ENCODE assay signal across 19 mouse cellular contexts in the genomic region with DNA sequence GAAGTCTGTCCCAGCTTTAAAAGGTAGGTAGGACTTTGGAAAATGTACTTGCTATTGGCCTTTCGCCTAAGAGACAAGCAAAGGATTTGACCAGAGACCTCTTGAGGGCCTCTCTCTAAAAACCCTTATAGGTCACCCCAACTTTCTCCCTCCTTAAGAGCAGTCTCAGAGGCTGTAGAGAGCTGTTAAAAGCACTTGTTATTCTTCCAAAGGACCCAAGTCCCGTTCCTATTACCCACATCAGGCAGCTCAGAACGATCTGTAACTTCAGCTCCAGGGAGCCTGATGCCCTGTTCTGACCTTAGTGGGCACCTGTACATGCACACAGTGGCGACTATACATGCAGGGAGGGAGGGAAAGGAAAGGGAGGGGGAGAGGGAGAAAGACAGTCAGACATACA. TPM values are rescaled to one million over a fixed set of nuclear protein-coding genes. Genes with fewer than 3 reads are reported as not detected.
DNase-seq lines count a peak whose midpoint lies in the region; ATAC-seq and TF ChIP-seq lines count a peak whose summit lies in the region.
"Had no signal": no experiment of that assay in that cellular context is flagged by ENCODE, and none has a peak within 500 bp of the region (broad histone marks: within the 10 kb centered on the region; RNA-seq: fewer than 3 reads in every experiment).

No protein-coding gene starts in this region.

- no peak overlapping the region for H3K4me2 ChIP-seq in liver, embryonic 14.5 days (ENCODE audit: low read depth)
- H3K4me2 ChIP-seq: forebrain, embryonic 13.5 days; heart, embryonic 11.5 days; hindbrain, embryonic 15.5 days had no signal

- H3K9me3 ChIP-seq in heart, embryonic 10.5 days = no peaks in the 10 kb centered on the region
- H3K9me3 ChIP-seq in liver, embryonic 14.5 days (ENCODE audit: control insufficient read depth, low read length) = no peaks in the 10 kb centered on the region
- H3K9me3 ChIP-seq: embryonic facial prominence, embryonic 10.5 days; forebrain, embryonic 13.5 days; hindbrain, embryonic 15.5 days had no signal

- no peak overlapping the region for H3K9ac ChIP-seq in liver, embryonic 14.5 days (replicated peaks)
- H3K9ac ChIP-seq: forebrain, embryonic 13.5 days; forebrain, postnatal 0 days; hindbrain, embryonic 15.5 days had no signal

- TF ChIP-seq POLR2A in lung, adult 2 months (IDR thresholded peaks at IDR 0.05; ENCODE audit: borderline replicate concordance, extremely low read depth, low read depth, low read length) = no peak
- no peak for TF ChIP-seq POLR2A in small intestine, adult 2 months (IDR thresholded peaks at IDR 0.05; ENCODE audit: low read depth, low read length)

- no peak for TF ChIP-seq CTCF in liver, embryonic 14.5 days (IDR thresholded peaks at IDR 0.05; ENCODE audit: low read depth)
- no peak for TF ChIP-seq CTCF in lung, adult 2 months (IDR thresholded peaks at IDR 0.05; ENCODE audit: insufficient read depth, low read length)
- no peak for TF ChIP-seq CTCF in small intestine, adult 2 months (IDR thresholded peaks at IDR 0.05; ENCODE audit: extremely low read depth, insufficient read length, insufficient replicate concordance, low read depth, low read length)

- H3K4me1 ChIP-seq in heart, embryonic 10.5 days = peaks cover 35% of the 10 kb centered on the region
- H3K4me1 ChIP-seq in liver, embryonic 14.5 days (replicated peaks; ENCODE audit: control insufficient read depth in 2 of 2, insufficient read depth in 2 of 2, low read length in 1 of 2) = peaks cover 47 to 61% of the 10 kb centered on the region in 2 experiments
- no peaks in the 10 kb centered on the region; the same call in 1 of the 2 replicates for H3K4me1 ChIP-seq in lung, adult 2 months (ENCODE audit: control insufficient read depth, insufficient read depth, low read length)
- H3K4me1 ChIP-seq in small intestine, adult 2 months (ENCODE audit: control insufficient read depth, insufficient read depth, insufficient read length, low read length) = peaks cover 35% of the 10 kb centered on the region; the same call in 1 of the 2 replicates
- H3K4me1 ChIP-seq: forebrain, embryonic 13.5 days; hindbrain, embryonic 15.5 days had no signal

- no peak for TF ChIP-seq EP300 in liver, embryonic 14.5 days (IDR thresholded peaks at IDR 0.05; ENCODE audit: low read depth)

- peak; percentile 62 for DNase-seq in heart, embryonic 10.5 days (ENCODE audit: low spot score)
- no peak for DNase-seq in heart, adult 9 months (ENCODE audit: low spot score in 2 of 2)
- no peak for DNase-seq in liver, embryonic 14.5 days (ENCODE audit: low read depth in 3 of 3, low spot score in 3 of 3)
- DNase-seq in liver = no peak
- DNase-seq in lung, postnatal 36 days = peak; percentile 44
- DNase-seq in lung, adult 2 months = no peak
- DNase-seq in kidney, adult 8-10 months = no peak
- DNase-seq: adrenal gland, adult 2 months; adrenal gland, postnatal 25 days; cerebellum, adult 9-11 months; cerebellum, postnatal 36 days; forebrain, postnatal 0 days; gastrocnemius, postnatal 14 days had no signal

- ATAC-seq in liver, embryonic 14.5 days (ENCODE audit: insufficient read depth) = no peak
- ATAC-seq: forebrain, embryonic 13.5 days; forebrain, postnatal 0 days; Patski had no signal

- no peak overlapping the region for H3K4me3 ChIP-seq in heart, embryonic 10.5 days
- no peak overlapping the region for H3K4me3 ChIP-seq in liver, embryonic 14.5 days (ENCODE audit: insufficient read depth in 1 of 2, low read depth in 2 of 2, low read length in 2 of 2)
- no peak overlapping the region for H3K4me3 ChIP-seq in lung, adult 2 months (replicated peaks; ENCODE audit: extremely low read depth, low read depth, low read length)
- H3K4me3 ChIP-seq in small intestine, adult 2 months (ENCODE audit: low read depth, low read length) = no peak overlapping the region
- H3K4me3 ChIP-seq: embryonic facial prominence, embryonic 10.5 days; forebrain, embryonic 13.5 days; hindbrain, embryonic 15.5 days had no signal

- H3K27me3 ChIP-seq in heart, embryonic 10.5 days (ENCODE audit: insufficient read depth, poor library complexity, severe bottlenecking) = no peaks in the 10 kb centered on the region
- no peaks in the 10 kb centered on the region for H3K27me3 ChIP-seq in liver, embryonic 14.5 days (ENCODE audit: control insufficient read depth, insufficient read depth, low read length)
- H3K27me3 ChIP-seq in small intestine, adult 2 months (ENCODE audit: control insufficient read depth, insufficient read depth, low read length) = no peaks in the 10 kb centered on the region
- H3K27me3 ChIP-seq: forebrain, embryonic 13.5 days; hindbrain, embryonic 15.5 days had no signal

- 73% methylated on average over 4 of the region's 4 CpGs for WGBS in heart, embryonic 10.5 days
- WGBS in liver, embryonic 14.5 days (ENCODE audit: insufficient replicate concordance) = 69% methylated on average over 4 of the region's 4 CpGs
- WGBS in lung, adult 2 months = 55% methylated on average over 4 of the region's 4 CpGs
- 54% methylated on average over 4 of the region's 4 CpGs for WGBS in small intestine, adult 2 months

- H3K27ac ChIP-seq in heart, embryonic 10.5 days = no peak overlapping the region
- H3K27ac ChIP-seq in liver, embryonic 14.5 days = peak overlapping the region; percentile 11
- 0 out of 2 replicates have a peak overlapping the region, but pooled peaks have one; percentile 3 for H3K27ac ChIP-seq in small intestine, adult 2 months (ENCODE audit: insufficient read depth, low read depth, low read length)
- H3K27ac ChIP-seq: embryonic facial prominence, embryonic 10.5 days; forebrain, embryonic 13.5 days; hindbrain, embryonic 15.5 days had no signal

- H3K36me3 ChIP-seq in heart, embryonic 10.5 days = no peaks in the 10 kb centered on the region
- no peaks in the 10 kb centered on the region for H3K36me3 ChIP-seq in liver, embryonic 14.5 days (replicated peaks; ENCODE audit: control insufficient read depth, insufficient read depth, low read depth)
- H3K36me3 ChIP-seq in small intestine, adult 2 months (ENCODE audit: control insufficient read depth, insufficient read depth, low read length) = no peaks in the 10 kb centered on the region
- H3K36me3 ChIP-seq: embryonic facial prominence, embryonic 10.5 days; hindbrain, embryonic 15.5 days had no signal

RNA-seq across cellular contexts. Expression of a gene that starts 18.0 kb away (rescaled TPM):
- polyA plus RNA-seq in heart, embryonic 10.5 days (2016; fragmentation: Nextera tagmentation; extraction: Ambion mirVana) = 6.3 and 7.7 TPM in 2 replicates
- polyA plus RNA-seq in liver, embryonic 14.5 days (2012; rRNA removed) = 6.9 and 8.1 TPM in 2 replicates
- 10.8 and 11.9 TPM in 2 replicates for polyA plus RNA-seq in liver, embryonic 14.5 days (2014; fragmentation: Nextera tagmentation; extraction: Ambion mirVana)
- polyA plus RNA-seq in lung, adult 2 months (2012; rRNA removed) = 7.3 and 8.7 TPM in 2 replicates
- 7.1 and 23.3 TPM in 2 replicates for polyA plus RNA-seq in small intestine, adult 2 months (2012; rRNA removed)

Comparison
In these comparisons a context has a peak if more than half of its experiments do, and no peak if none do; other contexts are left out.
1. DNase-seq: peak in heart, embryonic 10.5 days (single experiment) and lung, postnatal 36 days (single experiment); none in heart, adult 9 months (0 of 2), liver, embryonic 14.5 days (0 of 3), liver (single experiment), lung, adult 2 months (single experiment) and kidney, adult 8-10 months (0 of 2).